Mouse (Mus musculus) cerebellum, adult 2 months (tissue): Measurements from ENCODE around the gene Coq6. TPM values are rescaled to one million over a fixed set of nuclear protein-coding genes. Genes with fewer than 3 reads are reported as not detected.

Experiments used
- DNase-seq, 2 experiments: peaks; one replicate each; pipeline ENCODE4 v3.0.0; 2021
- H3K27ac ChIP-seq: fragments of 200-500 bp; 2 replicates; pipeline ENCODE4 v1.5.1; 2012; ENCODE audit warnings: low read length, control low read depth, inconsistent platforms; ENCODE audit not compliant: insufficient read depth
- H3K27me3 ChIP-seq: fragments of 200-500 bp; 2 replicates; pipeline ENCODE4 v1.6.1; 2012; ENCODE audit warnings: inconsistent platforms, mild to moderate bottlenecking, low read length, moderate library complexity; ENCODE audit not compliant: control insufficient read depth, insufficient read depth
- H3K4me1 ChIP-seq: fragments of 200-500 bp; 2 replicates; pipeline ENCODE4 v1.6.1; 2011; ENCODE audit warnings: low read length; ENCODE audit not compliant: control insufficient read depth, insufficient read depth
- H3K4me3 ChIP-seq: fragments of 200-500 bp; replicated peaks from 2 replicates; pipeline ENCODE3; 2011; ENCODE audit warnings: mild to moderate bottlenecking, low read depth, low read length, control low read depth; ENCODE audit not compliant: insufficient read depth
- CTCF ChIP-seq: fragments of 200-500 bp; IDR thresholded peaks from 2 replicates; pipeline ENCODE4 v1.5.1; 2011; ENCODE audit warnings: low read depth, mild to moderate bottlenecking, control low read depth, low read length, moderate library complexity, borderline replicate concordance; ENCODE audit not compliant: insufficient read depth
- POLR2A ChIP-seq: fragments of 200-500 bp; IDR thresholded peaks from 2 replicates; pipeline ENCODE4 v1.6.1; 2011; ENCODE audit warnings: low read length, control low read depth, borderline replicate concordance; ENCODE audit not compliant: insufficient read depth
- WGBS: fragments of 180-500 bp; shearing (Covaris S2); methylation state at CpG from one replicate; pipeline ENCODE4 v1.1.7; 2018; 5-methylcytosine and 5-hydroxymethylcytosine counted together
- polyA plus RNA-seq: library from polyadenylated mRNA; depleted of rRNA; stranded (reverse); fragments of >200 nt; gene quantifications from 2 replicates; pipeline ENCODE4 v1.2.3, GENCODE M21; 2012

The Coq6 gene
- polyA plus RNA-seq, 1 experiment = 39.9 TPM

- no peak overlapping the region for H3K27ac ChIP-seq
- no peaks in the 10 kb centered on the region for H3K27me3 ChIP-seq
- H3K4me3 ChIP-seq = no peak overlapping the region
- TF ChIP-seq POLR2A (no peak), CTCF (no peak)
- DNase-seq = no peak
- H3K4me1 ChIP-seq = no peaks in the 10 kb centered on the region
- 95% methylated on average over 4 of the region's 4 CpGs for WGBS
Observed at GRCm38 (mm10) chr12:84385408-84385807, 24.0 kb downstream of the Coq6 start.

- WGBS = 72% methylated on average over 8 of the region's 8 CpGs
- Histone ChIP-seq H3K27me3 (no peaks in the 10 kb centered on the region), H3K27ac (no peak overlapping the region), H3K4me3 (no peak overlapping the region), H3K4me1 (no peaks in the 10 kb centered on the region)
- DNase-seq = no peak
- TF ChIP-seq POLR2A = no peak
- no peak for TF ChIP-seq CTCF
Observed at GRCm38 (mm10) chr12:84388097-84388496, 26.6 kb downstream of the Coq6 start.

GRCm38 (mm10) chr12:84388774-84389400 is 27.4 kb downstream of the Coq6 start:
- 76% methylated on average over 14 of the region's 14 CpGs for WGBS
- Histone ChIP-seq H3K4me1 (no peaks in the 10 kb centered on the region), H3K27me3 (no peaks in the 10 kb centered on the region), H3K4me3 (no peak overlapping the region), H3K27ac (no peak overlapping the region)
- no peak for DNase-seq
- TF ChIP-seq POLR2A = no peak
- no peak for TF ChIP-seq CTCF

GRCm38 (mm10) chr12:84390336-84390735 is 28.9 kb downstream of the Coq6 start:
- no peak for DNase-seq
- Histone ChIP-seq H3K4me1 (no peaks in the 10 kb centered on the region), H3K27ac (no peak overlapping the region), H3K27me3 (no peaks in the 10 kb centered on the region), H3K4me3 (no peak overlapping the region)
- WGBS = 92% methylated on average over 6 of the region's 6 CpGs
- TF ChIP-seq POLR2A (no peak), CTCF (no peak)

GRCm38 (mm10) chr12:84392681-84393080 is 31.2 kb downstream of the Coq6 start:
- Histone ChIP-seq H3K27ac (no peak overlapping the region), H3K27me3 (no peaks in the 10 kb centered on the region), H3K4me3 (no peak overlapping the region), H3K4me1 (no peaks in the 10 kb centered on the region)
- no peak for DNase-seq
- WGBS = 99% methylated on average over 4 of the region's 4 CpGs
- TF ChIP-seq POLR2A (no peak), CTCF (no peak)

- WGBS = 92% methylated on average over 5 of the region's 5 CpGs
- no peaks in the 10 kb centered on the region for H3K4me1 ChIP-seq
- no peak for TF ChIP-seq POLR2A
- TF ChIP-seq CTCF = no peak
- H3K27me3 ChIP-seq = no peaks in the 10 kb centered on the region
- no peak for DNase-seq
- no peak overlapping the region for H3K4me3 ChIP-seq
- no peak overlapping the region for H3K27ac ChIP-seq
Observed at GRCm38 (mm10) chr12:84393847-84394246, 32.4 kb downstream of the Coq6 start.

GRCm38 (mm10) chr12:84396947-84397679 is 35.7 kb downstream of the Coq6 start:
- no peak for DNase-seq
- Histone ChIP-seq H3K4me1 (no peaks in the 10 kb centered on the region), H3K4me3 (no peak overlapping the region), H3K27ac (no peak overlapping the region), H3K27me3 (no peaks in the 10 kb centered on the region)
- WGBS = 90% methylated on average over 14 of the region's 14 CpGs
- no peak for TF ChIP-seq POLR2A
- no peak for TF ChIP-seq CTCF

GRCm38 (mm10) chr12:84397685-84398084 is 36.2 kb downstream of the Coq6 start:
- Histone ChIP-seq H3K4me3 (no peak overlapping the region), H3K27me3 (no peaks in the 10 kb centered on the region), H3K27ac (no peak overlapping the region), H3K4me1 (no peaks in the 10 kb centered on the region)
- no peak for TF ChIP-seq POLR2A
- TF ChIP-seq CTCF = no peak
- DNase-seq = no peak
